10 mouse cellular contexts compared by ENCODE assay signal in the genomic region with DNA sequence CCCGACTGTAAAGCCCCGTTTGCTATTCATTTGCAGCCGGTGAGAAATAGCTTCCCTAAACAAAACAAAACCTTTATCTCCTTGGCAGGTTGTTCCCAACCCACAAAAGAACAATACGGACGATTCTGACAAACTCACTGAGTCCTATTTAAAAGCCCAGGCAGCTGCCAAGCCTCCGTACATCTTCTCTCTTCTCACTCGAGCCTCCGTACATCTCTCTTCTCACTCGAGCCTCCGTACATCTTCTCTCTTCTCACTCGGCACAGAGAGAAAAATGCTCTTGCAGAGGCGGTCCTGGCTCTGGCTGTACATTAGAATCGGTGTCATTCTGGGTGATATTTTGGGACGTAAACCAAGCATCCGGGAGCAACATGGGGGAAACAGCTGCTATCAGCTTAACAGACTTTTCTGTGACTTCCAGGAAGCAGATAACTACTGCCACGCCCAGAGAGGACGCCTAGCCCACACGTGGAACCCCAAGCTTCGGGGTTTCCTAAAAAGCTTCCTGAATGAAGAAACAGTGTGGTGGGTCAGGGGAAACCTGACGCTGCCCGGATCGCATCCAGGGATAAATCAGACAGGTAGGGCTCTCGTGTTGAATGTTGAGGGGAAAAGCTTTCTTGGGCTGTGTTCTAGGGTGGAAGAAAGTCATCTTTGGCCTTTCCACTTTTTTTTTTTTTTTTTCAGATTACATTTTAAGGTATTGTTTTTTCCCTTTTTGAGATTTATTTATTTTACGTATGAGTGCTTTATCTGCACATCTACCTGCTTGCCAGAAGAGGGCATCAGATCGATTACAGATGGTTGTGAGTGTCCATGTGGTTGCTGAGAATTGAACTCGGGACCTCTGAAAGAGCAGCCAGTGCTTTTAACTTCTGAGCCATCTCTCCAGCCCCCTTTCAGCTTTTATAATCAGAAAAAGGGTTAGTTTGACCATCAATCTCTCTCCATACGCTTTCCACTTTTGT. TPM values are rescaled to one million over a fixed set of nuclear protein-coding genes. Genes with fewer than 3 reads are reported as not detected.
DNase-seq lines count a peak whose midpoint lies in the region; ATAC-seq and TF ChIP-seq lines count a peak whose summit lies in the region.
"Had no signal": no experiment of that assay in that cellular context is flagged by ENCODE, and none has a peak within 500 bp of the region (broad histone marks: within the 10 kb centered on the region; RNA-seq: fewer than 3 reads in every experiment).

A gene (plus strand): TSS at position 275 of the 968 bp plus-strand sequence.

- no peak for DNase-seq in heart, postnatal 36 days
- peak; percentile 9 to 13 for DNase-seq in B cell, adult 2 months
- DNase-seq in liver, embryonic 11.5 days (ENCODE audit: low spot score): no peak
- DNase-seq in adrenal gland, adult 2 months: no peak
- no peak for DNase-seq in spleen, adult 18-20 months
- no peak for DNase-seq in kidney, postnatal 14 days
- DNase-seq: adrenal gland, adult 8-10 months had no signal

- no peak for ATAC-seq in heart, embryonic 15.5 days (replicated peaks; ENCODE audit: insufficient number of reproducible peaks, insufficient read depth, low FRiP score, low read depth)
- peak; percentile 68 for ATAC-seq in liver, embryonic 11.5 days (replicated peaks; ENCODE audit: low FRiP score)

- intact Hi-C loops in heart, postnatal 36 days (cut with DNase I): no loop called here

- H3K4me1 ChIP-seq in heart, embryonic 15.5 days (replicated peaks): no peaks in the 10 kb centered on the region
- H3K4me1 ChIP-seq in bone marrow macrophage, adult 2 months (ENCODE audit: control insufficient read depth, insufficient read depth, low read length): no peaks in the 10 kb centered on the region
- H3K4me1 ChIP-seq in liver, embryonic 11.5 days (replicated peaks; ENCODE audit: control insufficient read depth, insufficient read depth, low read length): no peaks in the 10 kb centered on the region; the same call in 1 of the 2 replicates

- H3K4me2 ChIP-seq in heart, embryonic 15.5 days: peak within 1 kb of the TSS; percentile 34
- H3K4me2 ChIP-seq in liver, embryonic 11.5 days: peak within 1 kb of the TSS; percentile 65

- no peaks in the 10 kb centered on the region for H3K27me3 ChIP-seq in heart, embryonic 15.5 days
- H3K27me3 ChIP-seq in liver, embryonic 11.5 days (replicated peaks; ENCODE audit: control insufficient read depth, insufficient read depth, low read length): no peaks in the 10 kb centered on the region

- TF ChIP-seq CTCF in bone marrow macrophage, adult 2 months (IDR thresholded peaks at IDR 0.05; ENCODE audit: low read depth, low read length): no peak

- WGBS in heart, embryonic 15.5 days: 43% methylated on average over 27 of the region's 27 CpGs
- 24% methylated on average over 27 of the region's 27 CpGs for WGBS in liver, embryonic 11.5 days

- no peaks in the 10 kb centered on the region for H3K9me3 ChIP-seq in heart, embryonic 15.5 days (replicated peaks)
- no peaks in the 10 kb centered on the region for H3K9me3 ChIP-seq in liver, embryonic 11.5 days (ENCODE audit: control insufficient read depth, low read length)

- no peaks in the 10 kb centered on the region for H3K36me3 ChIP-seq in heart, embryonic 15.5 days
- H3K36me3 ChIP-seq in liver, embryonic 11.5 days (ENCODE audit: control insufficient read depth, insufficient read depth, low read length): no peaks in the 10 kb centered on the region

- H3K9ac ChIP-seq in heart, embryonic 15.5 days: no peak within 1 kb of the TSS
- peak within 1 kb of the TSS; percentile 11 for H3K9ac ChIP-seq in liver, embryonic 11.5 days (ENCODE audit: low read depth, low read length)

- TF ChIP-seq POLR2A in bone marrow macrophage, adult 2 months (IDR thresholded peaks at IDR 0.05; ENCODE audit: borderline replicate concordance, low read depth, low read length): no peak

- H3K4me3 ChIP-seq in heart, embryonic 15.5 days: peak within 1 kb of the TSS; percentile 18; the same call in 1 of the 2 replicates
- peak within 1 kb of the TSS; percentile 71 for H3K4me3 ChIP-seq in bone marrow macrophage, adult 2 months (ENCODE audit: insufficient read depth, low read length)
- H3K4me3 ChIP-seq in liver, embryonic 11.5 days (ENCODE audit: low read depth, low read length): peak within 1 kb of the TSS; percentile 48

- H3K27ac ChIP-seq in heart, embryonic 15.5 days: no peak within 1 kb of the TSS
- H3K27ac ChIP-seq in bone marrow macrophage, adult 2 months (ENCODE audit: insufficient read depth, low read depth, low read length): no peak within 1 kb of the TSS
- no peak within 1 kb of the TSS for H3K27ac ChIP-seq in liver, embryonic 11.5 days (ENCODE audit: low read depth, low read length)

RNA-seq across cellular contexts. Expression of the gene that starts here (rescaled TPM):
- 0.06 and 0.08 TPM in 2 replicates for polyA plus RNA-seq in heart, embryonic 15.5 days (2015; fragmentation: Nextera tagmentation; extraction: Ambion mirVana)
- not detected for total RNA-seq in heart, postnatal 36 days (2021)
- polyA plus RNA-seq in bone marrow macrophage, adult 2 months (2012; ENCODE audit: insufficient read depth, insufficient read length, missing spikeins): not detected in 2 replicates
- polyA plus RNA-seq in liver, embryonic 11.5 days (2014; fragmentation: Nextera tagmentation; extraction: Ambion mirVana): 2.7 and 3.4 TPM in 2 replicates
- total RNA-seq in adrenal gland, adult 2 months (2021): under 1 TPM; 0.17 to 0.24 TPM
- 0.08 TPM in 2 replicates for polyA plus RNA-seq in adrenal gland, adult 2 months (2012; rRNA removed)
- total RNA-seq: liver, adult 2 months had no signal
- polyA plus RNA-seq: liver, adult 2 months had no signal

Comparison
In these comparisons a context has a peak if more than half of its experiments do, and no peak if none do; other contexts are left out.
1. H3K4me3 ChIP-seq: peak in every context shown above with its lines; median percentile 71 in bone marrow macrophage, adult 2 months; 48 in liver, embryonic 11.5 days; 18 in heart, embryonic 15.5 days.
2. DNase-seq: peak in B cell, adult 2 months (2 of 2); none in heart, postnatal 36 days (0 of 2), liver, embryonic 11.5 days (single experiment), adrenal gland, adult 2 months (single experiment), spleen, adult 18-20 months (0 of 2) and kidney, postnatal 14 days (single experiment).